Mouse (Mus musculus): Measurements from ENCODE around the gene Kcnt1.

Gene Kcnt1

DNA sequence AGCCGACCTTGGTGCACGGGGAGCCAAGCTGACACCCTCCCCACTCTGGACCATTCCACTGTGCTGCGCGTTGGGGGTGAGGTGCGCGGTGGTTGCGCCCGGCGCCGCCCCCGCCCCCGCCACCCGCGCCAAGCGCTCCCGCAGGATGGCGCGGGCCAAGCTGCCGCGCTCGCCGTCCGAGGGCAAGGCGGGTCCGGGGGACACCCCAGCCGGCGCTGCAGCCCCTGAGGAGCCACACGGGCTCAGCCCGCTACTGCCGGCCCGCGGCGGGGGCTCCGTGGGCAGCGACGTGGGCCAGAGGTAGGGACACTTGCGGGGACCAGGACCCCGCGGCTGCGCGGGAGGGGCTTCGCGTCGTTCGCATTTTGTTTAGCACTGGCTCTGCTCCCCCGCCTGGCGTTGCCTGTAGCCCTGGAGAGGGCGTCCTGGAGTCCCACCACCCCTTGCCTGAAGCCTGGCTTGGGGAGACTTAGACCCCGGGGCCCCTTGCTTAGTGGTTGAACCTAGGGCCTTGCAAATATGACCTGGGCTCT is 14.3 kb downstream of the Kcnt1 start:
- in situ Hi-C loops (cut with MseI, MboI) = no loop called here

- in situ Hi-C loops (cut with MseI, MboI) = no loop called here
Observed at GRCm38 (mm10) chr2:25878516-25878915, 15.0 kb downstream of the Kcnt1 start.

DNA sequence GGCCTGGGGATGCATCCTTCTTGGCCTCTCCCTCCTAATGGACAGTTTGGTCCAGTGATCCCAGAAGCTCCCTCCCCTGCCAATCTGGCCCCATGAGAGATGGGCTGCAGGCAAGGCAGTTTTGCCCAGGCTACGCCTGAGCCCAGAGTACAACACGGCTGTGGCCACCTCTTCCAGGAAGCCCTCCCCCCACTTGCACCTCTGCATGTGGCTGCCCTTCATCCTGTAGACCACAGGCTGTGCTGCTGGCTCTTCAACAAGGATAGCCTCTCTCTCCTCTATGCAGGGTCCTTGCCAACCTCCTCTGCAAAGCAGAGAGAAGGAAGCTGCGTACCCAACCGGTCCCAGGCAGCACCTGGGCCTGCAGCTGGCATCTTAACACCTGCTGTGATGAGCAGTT is 15.5 kb downstream of the Kcnt1 start:
- in situ Hi-C loops (cut with MseI, MboI) = no loop called here

DNA sequence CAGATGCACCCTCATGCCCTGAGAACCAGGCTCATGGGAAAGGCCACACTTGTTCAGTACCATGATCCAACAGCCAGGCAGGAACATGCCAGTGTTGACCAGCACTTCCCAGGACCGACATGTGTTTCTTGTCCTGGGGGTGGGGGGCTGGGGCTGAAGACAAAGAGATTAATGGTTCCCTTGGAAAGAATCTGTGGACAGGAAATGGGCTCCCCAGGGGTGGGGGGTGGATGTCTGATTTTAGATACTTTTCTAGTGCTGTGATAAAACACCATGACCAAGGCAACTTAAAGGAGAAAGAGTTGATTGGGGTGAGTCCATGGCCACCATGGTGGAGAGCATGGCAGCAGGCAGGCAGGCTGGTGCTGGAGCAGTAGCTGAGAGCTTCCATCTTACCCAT is 18.7 kb downstream of the Kcnt1 start:
- in situ Hi-C loops (cut with MseI, MboI) = no loop called here

- in situ Hi-C loops (cut with MseI, MboI) = no loop called here
Observed at GRCm38 (mm10) chr2:25884756-25885155, 21.2 kb downstream of the Kcnt1 start.

GRCm38 (mm10) chr2:25887226-25887625 is 23.7 kb downstream of the Kcnt1 start:
- in situ Hi-C loops (cut with MseI, MboI) = no loop called here

DNA sequence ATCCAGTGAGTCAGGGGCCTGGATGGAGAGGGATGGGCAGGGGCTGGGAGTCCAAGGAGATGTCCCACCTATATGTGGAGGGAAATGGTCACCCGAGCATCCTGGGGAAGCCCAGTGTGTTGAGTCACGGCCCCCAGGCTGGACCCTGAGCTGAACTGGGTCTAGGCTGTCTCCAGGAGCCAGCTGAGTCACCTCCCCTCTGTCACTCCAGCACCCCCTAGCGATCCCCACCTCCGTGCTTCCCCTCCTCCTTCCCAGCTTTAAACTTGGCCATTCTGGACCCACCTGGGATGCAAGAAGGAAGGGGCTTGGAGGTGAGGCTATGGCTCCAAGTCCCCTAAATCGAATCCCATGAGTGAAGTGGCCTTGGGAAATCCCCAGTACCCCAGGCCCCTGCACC is 24.6 kb downstream of the Kcnt1 start:
- in situ Hi-C loops (cut with MseI, MboI) = no loop called here

- in situ Hi-C loops (cut with MseI, MboI) = no loop called here
Observed at GRCm38 (mm10) chr2:25892440-25892839, 28.9 kb downstream of the Kcnt1 start.

DNA sequence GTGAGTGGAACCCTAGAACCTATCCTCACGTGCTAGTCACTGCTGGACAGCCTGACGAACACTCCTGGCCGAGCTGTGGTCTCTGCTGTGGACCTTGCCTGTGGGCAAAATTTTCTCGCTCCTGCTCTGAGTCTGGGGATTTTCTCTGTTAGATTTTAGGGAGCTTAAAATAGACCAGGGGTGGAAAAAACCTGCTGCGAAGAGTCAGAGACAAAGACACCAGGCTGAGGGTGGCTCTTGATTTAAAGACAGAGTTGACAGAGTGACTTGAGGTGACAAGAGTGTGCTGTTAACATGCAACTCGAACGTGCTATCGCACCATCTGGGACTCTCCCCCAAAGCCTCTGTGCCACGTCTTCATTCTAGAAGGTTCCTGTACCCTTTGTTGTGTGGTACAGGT is 35.4 kb downstream of the Kcnt1 start:
- in situ Hi-C loops (cut with MseI, MboI) = no loop called here

DNA sequence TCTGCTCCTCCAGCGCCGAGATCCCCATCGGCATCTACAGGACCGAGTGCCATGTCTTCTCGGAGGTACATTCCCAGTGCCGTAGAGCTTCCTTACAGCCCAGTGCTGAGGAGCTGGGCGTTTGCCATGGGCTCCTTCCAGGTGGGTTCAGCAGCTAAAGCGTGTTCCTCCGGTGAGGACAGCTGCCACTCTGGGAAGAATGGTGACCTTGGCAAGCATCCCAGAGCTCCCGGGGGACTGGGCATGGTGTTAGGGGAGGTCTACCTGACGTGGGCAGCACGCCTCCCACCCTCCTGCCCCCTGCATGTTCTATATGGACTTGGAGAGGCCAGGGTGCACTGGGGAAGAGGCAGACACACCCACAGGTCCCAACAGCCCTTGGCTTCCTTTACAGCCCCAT is 46.3 kb downstream of the Kcnt1 start:
- in situ Hi-C loops (cut with MseI, MboI) = no loop called here

GRCm38 (mm10) chr2:25913247-25913646 is 49.7 kb downstream of the Kcnt1 start:
- in situ Hi-C loops (cut with MseI, MboI) = no loop called here

DNA sequence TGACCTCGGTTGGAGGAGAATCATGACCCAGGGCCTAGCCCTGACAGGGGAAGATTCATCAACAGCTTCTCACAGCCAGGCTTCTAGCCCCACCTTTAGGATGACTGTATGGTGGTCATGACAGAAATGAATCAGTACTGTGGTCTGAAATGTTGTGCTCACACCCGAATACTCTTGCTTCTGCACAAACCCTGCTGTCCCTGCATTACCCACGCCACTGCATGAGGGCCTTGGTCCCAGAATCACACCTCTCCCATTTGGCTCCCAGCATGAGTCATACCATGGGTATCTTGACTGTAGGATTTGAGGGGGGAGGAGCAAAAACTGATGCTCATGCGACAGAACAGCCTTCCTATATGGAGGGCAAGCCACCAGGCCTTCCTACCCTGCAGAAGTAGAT is 50.7 kb downstream of the Kcnt1 start:
- in situ Hi-C loops (cut with MseI, MboI) = no loop called here

DNA sequence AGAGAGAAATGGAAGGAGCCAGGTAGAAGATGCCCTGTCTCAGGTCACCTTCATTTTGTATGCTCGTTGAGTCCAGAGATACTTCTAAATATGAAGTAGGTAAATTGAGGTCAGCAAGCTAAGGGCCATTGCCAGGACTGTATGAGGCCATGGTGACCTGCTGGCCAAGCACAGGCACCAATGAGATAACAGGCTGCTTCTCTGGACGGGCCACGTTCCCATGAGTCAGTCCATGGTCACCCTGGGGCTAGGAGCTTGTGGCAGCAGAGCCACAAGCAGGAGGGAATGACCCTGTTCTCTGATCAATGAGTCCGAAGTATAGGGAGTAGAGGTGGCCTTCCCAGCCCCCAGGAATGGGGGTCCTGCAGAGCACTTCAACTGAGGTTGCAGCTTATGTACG is 51.3 kb downstream of the Kcnt1 start:
- in situ Hi-C loops (cut with MseI, MboI) = no loop called here

- in situ Hi-C loops (cut with MseI, MboI) = no loop called here
Observed at GRCm38 (mm10) chr2:25918408-25918807, 54.9 kb downstream of the Kcnt1 start.

- in situ Hi-C loops (cut with MseI, MboI) = no loop called here
Observed at GRCm38 (mm10) chr2:25919972-25920371, 56.4 kb downstream of the Kcnt1 start.

DNA sequence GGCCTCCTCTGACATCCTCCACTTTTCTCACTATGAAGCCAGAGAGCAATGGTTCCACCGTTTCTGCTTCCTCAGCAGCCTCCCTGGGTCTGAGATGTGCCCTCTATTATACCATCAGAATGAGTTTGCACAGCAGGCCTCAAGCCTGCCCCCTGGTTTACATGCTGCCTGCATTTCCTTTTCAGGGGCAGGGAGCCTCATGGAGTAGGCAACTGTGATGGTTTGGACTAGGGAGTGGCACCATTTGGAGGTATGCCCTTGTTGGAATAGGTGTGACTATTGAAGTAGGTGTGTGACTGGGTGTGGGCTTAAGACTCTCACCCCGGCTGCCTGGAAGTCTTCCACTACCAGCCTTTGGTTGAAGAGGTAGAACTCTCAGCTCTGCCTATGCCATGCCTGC is 60.3 kb downstream of the Kcnt1 start:
- in situ Hi-C loops (cut with MseI, MboI) = no loop called here

DNA sequence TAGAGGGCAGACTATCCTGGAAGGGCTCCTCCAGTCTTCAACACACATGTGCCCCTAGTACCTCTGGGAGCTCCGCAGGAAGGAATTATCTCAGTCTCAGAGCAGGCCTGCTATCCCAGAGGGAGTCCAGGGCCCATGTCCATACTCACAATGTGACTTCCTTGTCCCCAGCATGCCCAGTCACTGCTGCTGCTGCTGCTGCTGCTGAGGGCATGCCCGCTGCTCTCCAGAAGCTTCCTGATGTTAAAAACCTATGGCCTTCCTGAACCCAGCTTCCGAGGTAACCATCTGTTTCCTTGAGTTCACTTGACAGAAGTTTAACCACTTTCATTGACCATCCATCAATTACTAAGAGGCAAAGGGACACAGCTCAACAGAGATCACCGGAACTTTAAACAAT is 61.4 kb downstream of the Kcnt1 start:
- in situ Hi-C loops (cut with MseI, MboI) = no loop called here

DNA sequence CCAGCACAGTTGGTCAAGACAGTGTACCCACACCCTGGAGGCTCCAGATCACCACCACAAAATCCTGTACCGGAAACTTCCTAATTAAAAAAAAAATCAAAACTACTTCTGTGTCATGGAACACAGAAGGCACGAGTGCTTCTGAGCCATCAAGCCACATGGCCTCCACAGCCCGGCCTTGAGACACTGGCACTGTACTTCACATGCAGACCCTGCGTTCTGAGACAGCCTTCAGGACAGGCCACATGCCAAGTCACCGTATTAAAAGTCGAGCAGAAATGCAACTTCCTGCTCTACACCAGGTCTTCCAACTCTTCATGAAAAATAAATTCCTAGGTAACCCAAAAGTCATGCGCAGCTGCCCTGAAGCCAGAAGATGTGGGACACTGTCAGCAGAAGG is 64.3 kb downstream of the Kcnt1 start:
- in situ Hi-C loops (cut with MseI, MboI) = no loop called here

DNA sequence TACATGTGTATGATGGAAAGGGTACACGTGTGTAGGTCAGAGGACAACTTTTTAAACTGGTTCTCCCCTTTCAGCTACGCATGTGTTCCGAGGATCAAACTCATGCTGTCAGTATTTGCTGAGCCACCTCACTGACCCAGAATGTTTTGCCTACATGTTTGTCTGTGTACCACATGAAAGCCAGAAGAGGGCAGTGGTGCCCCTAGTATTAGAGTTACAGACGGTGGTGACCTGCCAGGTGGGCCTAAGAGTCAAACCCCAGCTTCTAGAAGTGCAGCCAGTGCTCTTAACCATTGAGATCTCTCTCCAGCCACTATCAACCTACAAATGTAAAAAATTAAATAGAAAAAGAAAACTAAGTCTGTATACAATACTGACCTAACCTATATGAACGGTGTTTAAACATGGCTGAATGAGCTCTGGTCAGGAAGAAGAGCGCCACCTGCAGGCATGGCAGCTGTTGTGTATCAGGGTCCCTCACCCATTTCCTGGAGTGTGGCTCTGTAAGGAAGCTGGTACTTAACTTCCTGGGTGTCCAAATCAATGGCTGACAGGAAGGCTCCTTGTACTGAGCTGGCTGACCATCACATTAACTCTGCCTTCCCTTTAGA is 67.8 kb downstream of the Kcnt1 start:
- in situ Hi-C loops (cut with MseI, MboI) = no loop called here

GRCm38 (mm10) chr2:25940503-25940902 is 77.0 kb downstream of the Kcnt1 start:
- in situ Hi-C loops (cut with MseI, MboI) = no loop called here

GRCm38 (mm10) chr2:25943822-25944221 is 80.3 kb downstream of the Kcnt1 start:
- in situ Hi-C loops (cut with MseI, MboI) = no loop called here

DNA sequence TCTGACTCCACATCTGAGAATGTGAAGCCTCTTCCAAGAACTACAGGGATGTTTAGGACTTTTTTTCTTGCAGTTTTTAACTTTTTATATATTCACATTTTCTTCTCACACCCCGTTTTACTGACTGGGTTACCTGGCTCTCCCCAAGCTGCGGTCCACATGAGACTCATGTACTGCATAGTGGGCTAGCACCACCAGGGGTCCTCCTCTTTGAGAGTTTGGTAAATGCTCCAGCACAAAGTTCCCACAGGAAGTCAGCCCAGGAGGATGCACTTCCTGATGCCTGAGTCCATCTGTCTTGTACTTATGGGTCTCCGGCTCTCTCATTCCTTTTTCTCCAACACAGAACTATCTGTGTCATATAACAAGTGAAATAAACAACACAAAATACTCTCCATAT is 84.4 kb downstream of the Kcnt1 start:
- in situ Hi-C loops (cut with MseI, MboI) = no loop called here

DNA sequence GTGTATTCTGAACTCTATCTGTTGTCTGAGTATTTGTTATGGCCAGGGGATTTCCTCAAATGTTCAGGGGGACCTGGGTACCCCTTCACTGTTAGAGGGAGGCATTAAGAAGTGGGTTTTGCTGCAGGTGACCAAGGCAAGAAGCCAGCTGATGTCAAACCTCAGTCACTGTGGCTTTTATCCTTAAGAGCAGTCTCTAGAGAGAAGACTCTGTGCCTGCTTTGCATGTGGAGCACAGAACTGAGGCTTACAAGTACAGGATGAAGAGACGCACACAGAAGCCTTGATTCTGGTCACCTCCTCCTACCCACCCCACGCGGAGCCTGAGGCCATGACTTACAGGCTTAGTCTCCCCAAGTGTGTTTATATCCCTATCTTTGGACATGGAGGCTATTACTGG is 85.8 kb downstream of the Kcnt1 start:
- in situ Hi-C loops (cut with MseI, MboI) = no loop called here
